Mouse (Mus musculus) erythroblast, embryonic 14.5 days (primary cell): ENCODE measurements at regions not wholly inside any gene's neighbourhood (a gene's known extent, or its start where the extent isn't known, plus 50 kb on each side); places are given as distances from the start of the nearest gene placed in this dataset.

Experiments used
- H3K27me3 ChIP-seq: 2 replicates; pipeline ENCODE4 v1.6.1; 2012; ENCODE audit warnings: inconsistent platforms; ENCODE audit not compliant: control insufficient read depth
- H3K36me3 ChIP-seq: 2 replicates; pipeline ENCODE4 v1.6.1; 2012; ENCODE audit warnings: mild to moderate bottlenecking, inconsistent platforms; ENCODE audit not compliant: control insufficient read depth
- H3K4me1 ChIP-seq: 2 replicates; pipeline ENCODE4 v1.6.1; 2012; ENCODE audit warnings: inconsistent platforms; ENCODE audit not compliant: control insufficient read depth
- H3K4me3 ChIP-seq: replicated peaks from 2 replicates; pipeline ENCODE3; 2012; ENCODE audit warnings: moderate library complexity, mild to moderate bottlenecking, inconsistent platforms
- H3K9me3 ChIP-seq: 2 replicates; pipeline ENCODE4 v1.6.1; 2012; ENCODE audit warnings: low read length, inconsistent platforms, mixed read lengths; ENCODE audit not compliant: control insufficient read depth
- GATA1 ChIP-seq: IDR thresholded peaks from 2 replicates; pipeline ENCODE4 v1.6.1; 2012; ENCODE audit warnings: low read length, inconsistent platforms, mixed read lengths
- TAL1 ChIP-seq: IDR thresholded peaks from 3 replicates; pipeline ENCODE4 v1.6.1; 2012; ENCODE audit warnings: low read length, inconsistent platforms, mixed read lengths

DNA sequence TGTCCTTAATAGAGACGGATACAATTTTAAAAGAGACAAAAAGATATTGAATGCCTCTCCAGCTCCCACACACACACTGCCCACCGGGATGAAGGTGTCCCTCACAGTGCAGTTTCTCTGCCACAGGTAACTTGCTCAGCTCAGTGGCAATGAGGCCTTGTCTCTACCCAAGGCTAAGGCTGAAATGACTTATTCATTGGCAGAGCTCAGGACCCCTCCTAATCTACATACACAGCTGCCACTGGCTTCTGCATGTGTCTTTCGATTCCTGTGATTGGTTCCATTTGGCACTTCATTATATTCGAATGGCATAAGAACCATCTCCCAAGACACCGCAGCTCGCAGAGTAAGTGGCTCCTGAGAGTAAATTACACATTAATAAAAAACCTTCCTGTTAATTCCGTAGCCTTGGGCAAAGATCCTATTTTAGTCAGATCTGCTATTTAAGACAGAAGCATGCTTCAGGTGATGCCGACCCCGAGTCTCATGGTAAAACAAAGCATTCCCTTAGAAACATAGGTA is 122.2 kb downstream of the Rap2a start:
- Histone ChIP-seq H3K9me3 (peaks cover 2% of the 10 kb centered on the region; the same call in 1 of the 2 replicates), H3K4me3 (no peak overlapping the region), H3K27me3 (no peaks in the 10 kb centered on the region), H3K4me1 (no peaks in the 10 kb centered on the region), H3K36me3 (no peaks in the 10 kb centered on the region)
- no peak for TF ChIP-seq GATA1
- no peak for TF ChIP-seq TAL1

DNA sequence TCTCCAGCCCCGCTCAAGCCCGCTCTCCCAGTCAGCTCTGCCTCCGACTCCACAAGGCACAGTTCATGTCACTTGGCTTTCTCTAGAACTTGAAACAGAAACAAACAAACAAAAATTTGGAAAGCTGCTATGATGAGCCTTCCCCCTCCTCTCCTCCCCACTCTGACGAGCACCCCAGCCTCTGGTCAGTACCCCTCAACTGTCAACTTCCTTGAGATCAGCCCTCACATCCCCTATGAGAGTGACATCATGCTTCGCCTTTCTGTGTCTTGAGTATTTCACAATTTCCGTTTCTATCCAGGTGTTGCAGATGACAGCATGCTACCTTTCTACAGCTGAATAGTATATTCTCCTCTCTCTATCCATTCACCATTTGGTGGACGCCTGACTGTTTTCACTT is 123.3 kb downstream of the Rap2a start:
- no peaks in the 10 kb centered on the region for H3K27me3 ChIP-seq
- no peak overlapping the region for H3K4me3 ChIP-seq
- peaks cover 2% of the 10 kb centered on the region; the same call in 1 of the 2 replicates for H3K9me3 ChIP-seq
- TF ChIP-seq GATA1 = no peak
- no peak for TF ChIP-seq TAL1
- H3K36me3 ChIP-seq = no peaks in the 10 kb centered on the region
- no peaks in the 10 kb centered on the region for H3K4me1 ChIP-seq

DNA sequence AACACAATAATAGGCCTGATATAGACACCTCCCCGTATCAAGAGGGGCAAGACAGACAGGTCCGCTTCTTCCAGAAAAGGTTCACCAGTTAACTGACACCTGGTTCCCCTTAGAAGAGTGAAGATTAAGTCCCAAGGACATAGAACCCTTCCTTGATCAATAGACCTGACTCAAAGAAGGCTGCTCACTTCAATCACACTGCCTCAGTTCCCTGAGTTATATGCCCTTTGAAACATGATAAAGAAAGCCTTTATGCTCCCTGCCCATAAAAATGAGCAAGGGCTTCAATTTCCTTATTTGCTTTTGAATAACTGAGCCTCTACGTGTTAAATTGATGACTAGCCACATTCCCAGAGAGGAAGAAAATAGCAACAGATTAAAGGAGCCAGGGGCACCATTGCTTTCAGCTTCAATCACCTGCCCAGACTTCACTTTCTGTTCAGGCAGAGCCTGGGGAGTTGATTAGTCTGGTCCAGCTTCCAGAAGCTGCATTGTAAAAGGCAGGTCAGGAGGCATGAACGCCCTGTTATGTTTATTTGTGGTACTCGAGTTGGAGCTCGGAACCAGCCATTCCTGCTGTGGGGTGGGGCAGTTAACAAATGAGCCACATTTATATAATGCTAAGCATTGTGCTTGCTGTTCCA is 125.7 kb downstream of the Rap2a start:
- Histone ChIP-seq H3K36me3 (no peaks in the 10 kb centered on the region), H3K27me3 (no peaks in the 10 kb centered on the region), H3K4me3 (no peak overlapping the region), H3K4me1 (no peaks in the 10 kb centered on the region), H3K9me3 (no peaks in the 10 kb centered on the region)
- TF ChIP-seq GATA1 (no peak), TAL1 (no peak)

DNA sequence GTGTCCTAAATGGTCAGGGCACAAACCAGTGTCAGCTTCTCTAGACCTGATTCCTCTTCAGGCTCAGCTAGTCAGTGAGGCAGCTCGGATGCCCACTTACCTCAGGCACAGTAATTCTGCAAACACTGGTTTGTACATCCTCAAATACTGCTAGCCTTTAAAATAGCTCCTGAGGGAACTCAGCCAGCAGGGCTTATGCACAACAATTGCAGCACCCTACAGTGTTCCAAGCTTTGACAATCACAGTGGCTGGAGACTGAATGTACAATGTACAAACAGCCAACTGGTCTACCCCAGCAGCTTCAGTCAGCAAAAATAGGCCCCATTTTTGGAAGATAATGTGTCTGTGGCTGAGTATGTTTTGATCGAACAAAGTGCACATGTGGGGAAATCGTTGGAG is 129.6 kb downstream of the Rap2a start:
- H3K4me3 ChIP-seq = no peak overlapping the region
- no peaks in the 10 kb centered on the region for H3K9me3 ChIP-seq
- no peaks in the 10 kb centered on the region for H3K36me3 ChIP-seq
- no peaks in the 10 kb centered on the region for H3K4me1 ChIP-seq
- TF ChIP-seq GATA1 (no peak), TAL1 (no peak)
- H3K27me3 ChIP-seq = no peaks in the 10 kb centered on the region

DNA sequence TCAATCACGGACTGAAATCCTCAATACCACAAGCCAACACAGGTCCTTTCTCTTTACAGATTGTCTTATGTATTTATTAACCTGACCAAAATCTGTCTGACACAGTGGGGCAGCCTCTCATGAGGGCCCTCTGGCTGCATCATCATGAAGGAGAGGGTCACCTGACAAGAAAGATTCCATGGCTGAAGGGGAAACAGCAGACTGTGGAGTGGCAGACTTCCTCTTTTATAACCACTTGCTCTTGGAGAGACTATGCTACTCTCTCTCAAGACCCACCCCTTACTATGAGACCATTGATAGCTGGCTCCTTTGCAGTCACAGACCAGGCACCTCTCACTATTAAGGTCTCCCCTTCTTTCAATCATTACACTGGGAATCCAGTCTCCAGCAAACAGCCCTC is 133.1 kb downstream of the Rap2a start:
- H3K4me1 ChIP-seq = no peaks in the 10 kb centered on the region
- H3K27me3 ChIP-seq = no peaks in the 10 kb centered on the region
- H3K9me3 ChIP-seq = no peaks in the 10 kb centered on the region
- no peak overlapping the region for H3K4me3 ChIP-seq
- no peak for TF ChIP-seq TAL1
- H3K36me3 ChIP-seq = no peaks in the 10 kb centered on the region

DNA sequence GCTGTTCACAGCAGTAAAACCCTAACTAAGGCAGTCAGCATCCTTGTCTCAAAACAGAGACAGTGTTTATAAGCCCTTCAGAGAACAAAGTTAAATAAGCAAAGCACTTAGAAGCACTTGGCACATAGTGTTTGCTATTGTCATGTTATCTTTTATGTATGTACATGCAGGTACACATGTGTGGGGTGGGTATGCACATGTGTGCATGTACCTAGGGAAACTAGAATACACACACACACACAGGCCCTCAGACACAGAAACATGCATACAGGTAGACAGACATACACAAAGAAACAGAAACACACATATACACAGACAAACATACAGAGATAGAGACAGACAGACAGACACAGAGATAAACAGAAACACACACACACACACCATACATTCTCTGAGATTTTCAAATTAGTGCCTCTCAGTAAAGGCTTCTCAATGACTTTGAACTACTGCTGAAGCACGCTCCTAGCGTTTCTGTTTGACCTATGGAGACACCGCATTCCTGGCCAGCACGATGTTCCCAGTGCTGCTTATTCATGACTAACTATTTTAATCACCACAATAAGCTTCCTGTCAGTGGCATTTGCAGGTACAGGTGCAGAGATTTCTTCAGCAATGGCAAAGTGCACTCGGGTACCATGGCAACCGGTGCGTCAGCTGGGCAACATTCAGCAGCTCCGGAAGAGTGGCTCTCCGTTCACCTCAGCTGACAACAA is 148.1 kb downstream of the Rap2a start:
- Histone ChIP-seq H3K36me3 (no peaks in the 10 kb centered on the region), H3K4me3 (no peak overlapping the region), H3K27me3 (no peaks in the 10 kb centered on the region), H3K4me1 (no peaks in the 10 kb centered on the region), H3K9me3 (peaks cover 5% of the 10 kb centered on the region; the same call in 1 of the 2 replicates)
- TF ChIP-seq GATA1 (no peak), TAL1 (no peak)

DNA sequence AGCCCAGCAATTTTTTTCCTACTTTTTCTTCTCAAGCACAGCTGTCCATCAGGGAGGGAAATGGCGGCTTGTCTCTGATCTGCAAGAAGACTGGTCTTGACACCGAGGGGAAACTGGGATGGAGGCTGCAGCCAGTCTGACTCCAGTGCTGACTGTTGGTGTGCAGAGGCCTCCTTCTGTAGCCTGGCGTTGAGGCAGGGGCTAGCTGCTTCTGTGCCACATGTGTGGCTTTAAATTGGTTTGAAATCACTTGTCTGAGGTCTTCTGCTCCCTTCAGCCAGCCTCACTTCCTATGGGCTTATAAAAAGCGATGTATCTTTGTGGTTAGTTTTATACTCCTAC is 148.7 kb downstream of the Rap2a start:
- peaks cover 5% of the 10 kb centered on the region; the same call in 1 of the 2 replicates for H3K9me3 ChIP-seq
- no peaks in the 10 kb centered on the region for H3K4me1 ChIP-seq
- no peaks in the 10 kb centered on the region for H3K27me3 ChIP-seq
- no peaks in the 10 kb centered on the region for H3K36me3 ChIP-seq
- no peak overlapping the region for H3K4me3 ChIP-seq
- TF ChIP-seq TAL1 (no peak), GATA1 (no peak)

DNA sequence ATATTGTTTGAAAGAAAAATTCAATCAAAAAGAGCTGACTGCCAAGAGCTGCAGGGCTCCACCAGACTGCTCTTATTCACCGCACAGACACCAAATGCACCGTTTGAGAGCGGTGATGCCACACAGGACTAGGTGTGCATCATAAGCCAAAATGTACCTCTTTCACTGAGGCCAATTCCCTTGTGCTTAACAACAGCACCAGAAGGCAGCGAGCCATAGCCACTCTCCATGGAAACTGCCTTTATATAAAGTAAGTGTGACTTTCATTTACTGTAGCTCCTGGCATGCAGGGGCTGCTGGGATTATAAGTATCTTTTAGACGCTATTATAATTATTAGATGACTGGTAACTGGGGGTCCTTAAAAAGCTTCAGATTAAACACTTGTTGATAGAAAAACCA is 154.5 kb downstream of the Rap2a start:
- TF ChIP-seq TAL1 (no peak), GATA1 (no peak)
- Histone ChIP-seq H3K9me3 (peaks cover 2% of the 10 kb centered on the region; the same call in 1 of the 2 replicates), H3K4me3 (no peak overlapping the region), H3K36me3 (no peaks in the 10 kb centered on the region), H3K4me1 (no peaks in the 10 kb centered on the region), H3K27me3 (no peaks in the 10 kb centered on the region)

DNA sequence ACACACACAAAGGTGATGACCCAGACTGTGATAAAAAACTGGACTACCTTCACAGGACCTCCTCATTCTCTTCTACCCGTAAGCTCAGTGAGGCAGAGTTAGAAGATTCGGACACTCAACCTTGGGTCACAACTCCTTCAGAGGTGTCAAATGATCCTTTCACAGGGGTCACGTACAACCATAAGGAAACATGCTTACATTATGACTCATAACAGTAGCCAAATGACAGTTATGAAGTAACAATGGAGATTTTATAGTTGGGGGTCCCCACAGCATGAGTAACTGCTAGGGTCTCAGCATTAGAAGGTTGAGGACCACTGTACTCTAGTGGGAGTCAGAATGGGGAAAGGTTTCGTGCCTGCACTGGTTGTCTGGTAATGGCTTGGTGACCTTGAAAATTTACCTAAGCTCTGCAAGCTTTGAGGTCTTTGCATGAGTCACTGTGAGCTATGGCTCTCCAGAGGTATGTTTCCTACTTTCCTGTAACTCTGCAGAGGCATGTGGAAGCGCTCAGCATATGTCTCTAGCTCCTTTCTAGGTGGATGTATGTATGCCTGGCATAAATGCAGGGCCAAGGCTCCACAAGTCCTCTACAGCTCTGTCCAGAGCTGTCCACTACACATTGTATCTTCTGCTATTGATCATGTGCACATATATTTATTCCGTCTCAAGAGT is 158.6 kb downstream of the Rap2a start:
- no peaks in the 10 kb centered on the region for H3K9me3 ChIP-seq
- no peaks in the 10 kb centered on the region for H3K36me3 ChIP-seq
- H3K4me1 ChIP-seq = no peaks in the 10 kb centered on the region
- TF ChIP-seq TAL1 = no peak
- TF ChIP-seq GATA1 = no peak
- no peak overlapping the region for H3K4me3 ChIP-seq
- no peaks in the 10 kb centered on the region for H3K27me3 ChIP-seq
